Mouse (Mus musculus) G1E (cell line): Measurements from ENCODE around the gene Nus1. TPM values are rescaled to one million over a fixed set of nuclear protein-coding genes. Genes with fewer than 3 reads are reported as not detected.

Experiments used
- ATAC-seq: 2 replicates; pipeline ENCODE4 v1.8.0; 2016; ENCODE audit warnings: mild to moderate bottlenecking; ENCODE audit not compliant: insufficient number of reproducible peaks, poor library complexity, low FRiP score, severe bottlenecking; ENCODE audit errors: extremely low read depth
- DNase-seq: peaks from one replicate; pipeline ENCODE4 v3.0.0; 2012; ENCODE audit warnings: low spot score
- H3K27me3 ChIP-seq: 2 replicates; pipeline ENCODE4 v1.6.1; 2012; ENCODE audit warnings: mild to moderate bottlenecking, low read length, inconsistent platforms; ENCODE audit not compliant: insufficient read depth
- H3K36me3 ChIP-seq: replicated peaks from 2 replicates; pipeline ENCODE3; 2012; ENCODE audit warnings: mild to moderate bottlenecking, inconsistent platforms
- H3K4me1 ChIP-seq: 2 replicates; pipeline ENCODE4 v1.6.1; 2012; ENCODE audit warnings: low read depth, low read length, inconsistent platforms, mixed read lengths; ENCODE audit not compliant: insufficient read depth
- H3K4me3 ChIP-seq: 2 replicates; pipeline ENCODE4 v1.5.1; 2012; ENCODE audit warnings: low read depth, mild to moderate bottlenecking, inconsistent platforms, low read length, moderate library complexity, mixed read lengths
- H3K9me3 ChIP-seq: replicated peaks from 2 replicates; pipeline ENCODE4 v1.6.1; 2012; ENCODE audit warnings: inconsistent platforms
- CTCF ChIP-seq: IDR thresholded peaks from 2 replicates; pipeline ENCODE4 v1.5.1; 2012; ENCODE audit warnings: low read depth, low read length, inconsistent platforms, mixed read lengths
- GATA1 ChIP-seq: IDR thresholded peaks from 2 replicates; pipeline ENCODE4 v1.6.1; 2012; ENCODE audit warnings: borderline replicate concordance, low read length, inconsistent platforms, mixed read lengths
- GATA2 ChIP-seq: IDR thresholded peaks from 2 replicates; pipeline ENCODE4 v1.6.1; 2012; ENCODE audit warnings: low read depth, low read length, inconsistent platforms, borderline replicate concordance
- POLR2AphosphoS5 ChIP-seq: IDR thresholded peaks from 2 replicates; pipeline ENCODE4 v1.6.1; 2012; ENCODE audit warnings: low read depth, low read length, inconsistent platforms; ENCODE audit not compliant: insufficient replicate concordance
- TAL1 ChIP-seq: conservative IDR thresholded peaks from 2 replicates; pipeline ENCODE4 v1.6.1; 2012; ENCODE audit warnings: low read depth, low read length, inconsistent platforms, mixed read lengths
- polyA plus RNA-seq: library from polyadenylated mRNA; stranded (reverse); fragments of >175 nt; gene quantifications from 2 replicates; pipeline ENCODE4 v1.2.3, GENCODE M21; 2012
- total RNA-seq, 2 experiments: library from RNA; stranded (forward) in 1 of 2; stranded (reverse) in 1 of 2; fragments of 200-1000 nt in 1 of 2; fragments of >200 nt in 1 of 2; fragmentation: Nextera tagmentation in 1 of 2; gene quantifications; 2 replicates each; pipeline ENCODE4 v1.2.3; 2014 to 2017

Nus1 gene
- total and polyA plus RNA-seq, 3 experiments, result 7.6 to 12.7 (median 8.3) TPM

GRCm38 (mm10) chr10:52420526-52420925, 3.2 kb downstream of the Nus1 start:
- Histone ChIP-seq H3K4me3 (no peak overlapping the region), H3K4me1 (peaks cover 16% of the 10 kb centered on the region), H3K36me3 (peaks cover 14% of the 10 kb centered on the region), H3K9me3 (no peaks in the 10 kb centered on the region), H3K27me3 (no peaks in the 10 kb centered on the region)
- DNase-seq (no peak), ATAC-seq (no peak)
- TF ChIP-seq POLR2AphosphoS5 (no peak), GATA2 (no peak), CTCF (no peak), GATA1 (no peak), TAL1 (no peak)

- DNase-seq (no peak), ATAC-seq (no peak)
- Histone ChIP-seq H3K9me3 (no peaks in the 10 kb centered on the region), H3K36me3 (peaks cover 19% of the 10 kb centered on the region), H3K4me3 (no peak overlapping the region), H3K4me1 (peaks cover 12% of the 10 kb centered on the region), H3K27me3 (no peaks in the 10 kb centered on the region)
- TF ChIP-seq GATA2, result no peak
- TF ChIP-seq CTCF, result no peak
- TF ChIP-seq POLR2AphosphoS5, result no peak
- no peak for TF ChIP-seq TAL1
- no peak for TF ChIP-seq GATA1
These were observed 4.4 kb downstream of the Nus1 start for GRCm38 (mm10) chr10:52421716-52422115.

GRCm38 (mm10) chr10:52423097-52423496, 5.8 kb downstream of the Nus1 start:
- peaks cover 8% of the 10 kb centered on the region; the same call in 1 of the 2 replicates for H3K4me1 ChIP-seq
- no peak for ATAC-seq

GRCm38 (mm10) chr10:52426314-52426980, 9.1 kb downstream of the Nus1 start:
- ATAC-seq (no peak), DNase-seq (no peak)
- no peaks in the 10 kb centered on the region for H3K27me3 ChIP-seq
- H3K9me3 ChIP-seq, result no peaks in the 10 kb centered on the region
- no peaks in the 10 kb centered on the region for H3K4me1 ChIP-seq
- peaks cover 35% of the 10 kb centered on the region for H3K36me3 ChIP-seq
- no peak overlapping the region for H3K4me3 ChIP-seq
- TF ChIP-seq TAL1 (no peak), GATA1 (no peak), GATA2 (no peak), POLR2AphosphoS5 (no peak), CTCF (no peak)

More at GRCm38 (mm10) chr10:52423097-52423496, 5.8 kb downstream of the Nus1 start:
- Histone ChIP-seq H3K36me3 (peaks cover 24% of the 10 kb centered on the region), H3K27me3 (no peaks in the 10 kb centered on the region), H3K4me3 (no peak overlapping the region), H3K9me3 (no peaks in the 10 kb centered on the region)
- TF ChIP-seq TAL1 (no peak), CTCF (no peak), GATA1 (no peak), GATA2 (no peak), POLR2AphosphoS5 (no peak)
- DNase-seq, result no peak

- Histone ChIP-seq H3K36me3 (peaks cover 33% of the 10 kb centered on the region), H3K9me3 (no peaks in the 10 kb centered on the region), H3K4me3 (no peak overlapping the region), H3K4me1 (no peaks in the 10 kb centered on the region), H3K27me3 (no peaks in the 10 kb centered on the region)
- no peak for DNase-seq
- no peak for TF ChIP-seq TAL1
- no peak for TF ChIP-seq CTCF
- TF ChIP-seq GATA1, result no peak
- TF ChIP-seq POLR2AphosphoS5, result no peak
- TF ChIP-seq GATA2, result no peak
- no peak for ATAC-seq
These were observed 10.5 kb downstream of the Nus1 start for GRCm38 (mm10) chr10:52427634-52428415.

- Histone ChIP-seq H3K9me3 (no peaks in the 10 kb centered on the region), H3K36me3 (peaks cover 55% of the 10 kb centered on the region), H3K27me3 (no peaks in the 10 kb centered on the region), H3K4me1 (no peaks in the 10 kb centered on the region), H3K4me3 (no peak overlapping the region)
- DNase-seq (no peak), ATAC-seq (no peak)
- no peak for TF ChIP-seq POLR2AphosphoS5
- TF ChIP-seq TAL1, result no peak
- no peak for TF ChIP-seq GATA2
- no peak for TF ChIP-seq GATA1
- TF ChIP-seq CTCF, result no peak
These were observed 13.6 kb downstream of the Nus1 start for GRCm38 (mm10) chr10:52430953-52431352.
